Mouse (Mus musculus) yolk sac, embryonic 10.5 days (tissue): ENCODE results near the gene Sugct.

Experiments
- DNase-seq: peaks from one replicate; pipeline ENCODE4 v3.0.0-alpha.2; 2017; ENCODE audit warnings: low spot score

Gene Sugct

DNA sequence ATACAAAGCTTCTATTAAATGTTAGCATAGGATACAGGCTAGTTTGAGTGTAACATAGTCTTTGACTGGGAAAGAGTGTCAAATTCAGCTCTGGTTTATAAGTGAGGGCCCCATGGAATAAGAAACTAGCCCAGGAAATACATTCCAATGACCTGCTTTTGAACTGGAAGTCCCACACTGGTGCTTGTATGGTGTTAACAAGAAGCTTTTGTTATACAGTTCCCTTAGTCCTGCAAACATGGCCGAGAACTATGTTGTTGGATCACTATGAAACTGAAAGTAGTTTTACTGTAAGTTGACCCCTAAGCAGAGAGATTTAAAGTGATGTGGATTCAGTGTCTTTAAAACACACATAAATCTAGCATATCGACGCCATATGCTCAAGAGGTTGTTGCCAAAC is 657.5 kb downstream of the Sugct start:
- DNase-seq: no peak

DNA sequence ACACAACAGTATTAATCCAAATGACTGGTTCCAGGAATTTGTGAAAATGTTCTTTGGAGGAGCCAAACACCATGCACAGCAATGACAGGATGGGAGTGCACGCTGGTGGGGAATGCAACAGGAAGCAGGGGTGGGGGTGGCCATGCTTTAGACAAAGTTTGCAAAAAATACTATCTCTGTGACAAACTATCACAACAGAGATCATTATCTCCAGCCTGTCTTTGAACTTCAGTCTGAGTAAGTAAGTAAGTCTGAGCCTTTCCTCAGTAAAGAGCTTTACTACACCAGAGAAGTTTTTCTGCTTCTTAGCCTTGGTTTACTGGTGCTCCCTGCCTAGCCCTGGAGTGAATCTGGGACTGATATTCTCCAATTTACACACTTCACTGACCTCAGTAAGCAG is 664.6 kb downstream of the Sugct start:
- DNase-seq: no peak

DNA sequence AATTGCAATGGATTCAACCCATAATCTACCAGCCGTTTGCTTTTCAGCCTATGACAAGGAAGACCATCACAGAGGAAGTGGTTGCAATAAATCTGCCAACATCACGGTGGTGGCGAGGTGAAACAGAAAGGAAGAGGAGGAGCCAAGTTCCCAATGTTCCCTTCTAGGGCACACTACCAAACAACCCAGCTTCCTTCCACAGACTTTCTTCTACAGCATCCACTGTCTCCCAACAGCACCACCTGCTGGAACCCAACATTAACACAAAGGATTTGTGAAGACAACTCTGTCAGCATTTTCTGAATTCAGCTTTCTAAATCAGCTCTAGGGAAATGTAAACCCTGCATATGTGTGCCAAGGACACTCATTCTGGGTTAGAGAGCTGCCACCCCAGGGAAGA is 666.8 kb downstream of the Sugct start:
- DNase-seq: peak; percentile 14

GRCm38 (mm10) chr13:17027846-17028529 is 667.4 kb downstream of the Sugct start:
- DNase-seq: no peak

DNA sequence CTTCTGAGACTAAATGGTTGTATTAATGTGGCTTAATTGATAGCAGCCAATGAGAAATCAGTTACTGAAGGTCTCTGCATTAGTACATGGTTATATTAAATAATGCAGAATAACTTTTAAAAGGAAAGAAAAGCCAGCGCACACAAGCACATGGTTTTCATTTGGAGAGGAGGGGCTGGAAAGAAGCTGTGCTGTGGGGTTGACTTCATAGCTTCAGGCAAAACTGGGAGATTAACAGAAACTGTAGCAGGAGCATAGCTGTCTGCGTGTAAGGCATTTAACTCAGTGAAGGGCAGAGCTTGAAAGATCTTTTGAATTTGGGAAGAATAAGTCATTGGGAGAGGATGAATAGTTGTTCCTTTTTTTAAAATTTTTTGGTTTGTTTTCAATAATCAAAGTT is 668.4 kb downstream of the Sugct start:
- no peak for DNase-seq

DNA sequence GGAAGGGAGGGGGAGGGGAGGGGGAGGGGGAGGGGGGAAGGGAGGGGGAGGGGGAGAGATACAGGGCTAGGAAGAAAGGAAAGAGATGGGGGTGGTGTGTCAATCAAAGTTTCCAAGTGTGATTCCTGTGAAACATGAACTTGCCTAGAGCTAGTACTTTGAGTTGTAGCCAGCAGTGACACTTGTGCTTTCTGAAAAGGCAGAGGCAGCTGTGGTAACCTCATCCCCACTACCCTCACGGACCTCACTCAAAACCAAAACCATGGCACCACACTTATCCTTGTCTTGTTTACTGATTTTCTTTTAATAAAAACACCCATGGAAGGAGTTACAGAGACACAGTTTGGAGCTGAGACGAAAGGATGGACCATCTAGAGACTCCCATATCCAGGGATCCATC is 698.9 kb downstream of the Sugct start:
- DNase-seq: no peak

DNA sequence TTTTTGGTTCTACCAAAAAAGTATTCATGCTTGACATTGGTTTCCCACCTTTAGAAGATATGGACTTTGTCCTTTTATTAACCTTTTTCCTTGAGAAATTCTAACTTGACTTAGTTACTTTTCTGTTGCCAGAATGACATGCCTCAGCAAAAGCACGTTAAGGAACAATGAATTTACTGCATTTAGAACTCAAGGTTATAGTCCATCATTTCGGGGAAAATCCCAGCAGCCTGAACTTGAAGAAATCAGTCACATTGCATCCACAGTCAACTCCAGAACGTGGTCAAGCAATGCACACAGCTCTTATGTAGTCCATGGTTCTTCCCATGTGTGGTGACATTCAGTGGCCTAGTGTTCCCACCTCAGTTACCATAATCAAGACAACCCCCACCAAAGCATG is 700.0 kb downstream of the Sugct start:
- DNase-seq: no peak

DNA sequence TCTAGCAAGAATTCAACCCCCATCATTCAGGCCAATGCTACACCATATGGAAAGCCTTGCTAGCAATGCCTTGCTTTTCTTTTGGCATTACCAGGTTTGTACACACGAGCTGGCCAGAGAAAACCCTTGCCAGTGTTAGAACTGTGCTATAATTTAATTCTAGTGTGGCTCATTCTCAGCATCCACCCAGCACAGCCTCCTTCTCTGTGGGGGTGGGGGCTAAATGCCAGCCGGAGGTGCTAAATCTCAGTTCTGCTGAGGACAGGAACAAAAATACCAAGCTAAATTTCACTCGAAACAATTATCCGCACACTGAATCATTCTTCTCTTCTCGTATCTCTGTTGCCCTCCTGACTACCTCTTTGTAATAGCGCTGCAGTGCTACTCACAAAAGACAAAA is 717.6 kb downstream of the Sugct start:
- DNase-seq: no peak

DNA sequence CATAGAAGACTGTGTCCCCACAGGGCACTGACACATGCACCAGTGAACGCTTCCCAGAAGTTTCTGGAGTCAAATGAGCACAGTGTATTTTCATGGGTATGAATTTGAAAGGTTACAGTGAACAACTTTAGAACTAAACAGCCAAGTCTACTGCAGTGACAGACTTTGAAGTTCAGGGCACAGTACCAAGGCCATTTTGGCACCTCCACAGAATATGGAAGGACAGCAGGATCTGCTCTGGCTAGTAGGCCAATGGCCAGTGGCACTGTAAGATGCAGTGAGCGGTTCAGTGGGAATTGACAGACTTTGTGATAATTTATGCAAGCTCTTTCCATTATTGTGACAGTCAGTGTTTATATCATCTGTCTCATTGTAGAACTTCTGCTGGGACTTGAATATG is 724.1 kb downstream of the Sugct start:
- DNase-seq: no peak

GRCm38 (mm10) chr13:16968995-16969394 is 726.4 kb downstream of the Sugct start:
- DNase-seq: no peak

GRCm38 (mm10) chr13:16964823-16965475 is 730.4 kb downstream of the Sugct start:
- DNase-seq: no peak

- DNase-seq: no peak
Observed at GRCm38 (mm10) chr13:16952045-16952444, 743.3 kb downstream of the Sugct start.

DNA sequence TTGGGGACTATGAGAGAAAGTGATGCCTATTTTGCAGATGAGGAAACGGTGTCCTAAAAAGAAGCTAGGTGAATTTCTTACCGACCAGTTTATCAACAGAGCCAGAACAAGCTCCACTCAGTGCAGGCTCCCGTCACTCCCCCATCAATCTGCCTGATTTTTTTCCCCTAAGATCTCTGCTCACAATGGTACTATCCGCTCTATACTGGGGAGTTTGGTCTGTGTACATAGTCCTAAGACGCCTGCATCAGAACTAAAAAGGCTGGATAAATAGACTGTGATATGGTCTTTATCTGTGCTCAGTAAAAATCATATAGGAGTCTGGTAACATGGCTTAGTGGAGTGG is 755.9 kb downstream of the Sugct start:
- no peak for DNase-seq

GRCm38 (mm10) chr13:16938552-16939465 is 756.5 kb downstream of the Sugct start:
- DNase-seq: no peak

GRCm38 (mm10) chr13:16937422-16938202 is 757.7 kb downstream of the Sugct start:
- no peak for DNase-seq

- no peak for DNase-seq
Observed at GRCm38 (mm10) chr13:16935029-16935428, 760.3 kb downstream of the Sugct start.

GRCm38 (mm10) chr13:16933600-16933999 is 761.8 kb downstream of the Sugct start:
- no peak for DNase-seq

GRCm38 (mm10) chr13:16921305-16921704 is 774.0 kb downstream of the Sugct start:
- no peak for DNase-seq

GRCm38 (mm10) chr13:16915697-16916096 is 779.7 kb downstream of the Sugct start:
- DNase-seq: no peak

- no peak for DNase-seq
Observed at GRCm38 (mm10) chr13:16912214-16912613, 783.1 kb downstream of the Sugct start.

DNA sequence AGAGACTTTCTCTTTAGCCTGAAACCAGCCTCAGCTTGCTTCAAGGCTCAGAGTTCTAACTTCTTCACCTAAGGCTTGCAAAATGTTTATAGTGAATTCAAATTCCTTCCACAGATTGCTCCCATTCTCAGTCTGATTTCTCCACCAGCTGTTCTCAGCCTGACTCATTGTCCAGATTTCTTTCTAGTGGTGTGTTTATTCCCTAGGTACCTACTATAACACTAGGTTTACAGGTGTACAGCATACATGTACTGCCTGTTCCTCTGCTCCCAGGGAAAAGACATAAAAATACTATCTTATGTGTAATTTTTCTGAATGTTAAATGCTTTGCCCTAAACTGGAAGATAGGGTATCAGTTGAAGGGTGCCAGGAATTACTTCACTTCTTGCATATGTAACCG is 788.4 kb downstream of the Sugct start:
- DNase-seq: no peak

DNA sequence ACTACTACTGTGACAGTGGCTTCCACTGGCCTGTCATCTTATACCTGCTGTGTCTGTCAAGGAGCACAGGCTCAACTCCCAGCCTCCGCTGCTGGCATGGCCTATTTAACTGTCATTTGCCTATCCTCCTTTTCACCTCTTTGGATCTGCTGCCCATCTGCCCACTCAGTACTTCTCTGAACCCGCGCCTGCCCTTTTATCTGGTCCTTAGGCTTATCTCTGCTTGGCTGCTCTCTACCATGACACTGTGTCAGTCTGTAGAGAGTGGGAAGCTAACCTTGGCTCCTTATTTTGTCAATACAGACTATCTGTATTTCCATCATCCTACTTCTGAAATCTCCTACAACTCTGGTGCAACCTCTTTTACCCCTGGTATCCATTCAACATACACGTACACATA is 793.9 kb downstream of the Sugct start:
- no peak for DNase-seq
